In genomic region chr9:109105011-109105410, GRCm38 (mm10) we compare ENCODE assay signal across 9 mouse cellular contexts. TPM values are rescaled to one million over a fixed set of nuclear protein-coding genes. Genes with fewer than 3 reads are reported as not detected.
DNase-seq lines count a peak whose midpoint lies in the region; ATAC-seq and TF ChIP-seq lines count a peak whose summit lies in the region.
"Had no signal": no experiment of that assay in that cellular context is flagged by ENCODE, and none has a peak within 500 bp of the region (broad histone marks: within the 10 kb centered on the region; RNA-seq: fewer than 3 reads in every experiment).

No protein-coding gene starts in this region.

- peak; percentile 57 for ATAC-seq in intestine, embryonic 15.5 days
- ATAC-seq in intestine, postnatal 0 days: no peak
- ATAC-seq in midbrain, embryonic 13.5 days: peak; percentile 32; the same call in 1 of the 2 replicates
- ATAC-seq in midbrain, embryonic 11.5 days (ENCODE audit: low FRiP score): no peak
- peak; percentile 43; the same call in 1 of the 2 replicates for ATAC-seq in hindbrain, embryonic 16.5 days
- ATAC-seq in midbrain, embryonic 14.5 days (ENCODE audit: low FRiP score, low TSS enrichment): 0 out of 2 replicates have a peak, but pooled peaks have one; percentile 41

- no peaks in the 10 kb centered on the region for H3K9me3 ChIP-seq in intestine, embryonic 15.5 days
- H3K9me3 ChIP-seq in intestine, postnatal 0 days (ENCODE audit: control insufficient read depth): no peaks in the 10 kb centered on the region
- H3K9me3 ChIP-seq in midbrain, embryonic 13.5 days: no peaks in the 10 kb centered on the region
- H3K9me3 ChIP-seq in midbrain, embryonic 11.5 days (ENCODE audit: control insufficient read depth, low read length): no peaks in the 10 kb centered on the region
- no peaks in the 10 kb centered on the region for H3K9me3 ChIP-seq in hindbrain, embryonic 16.5 days (ENCODE audit: control insufficient read depth, low read length)
- H3K9me3 ChIP-seq in midbrain, embryonic 14.5 days (ENCODE audit: control insufficient read depth, low read length): no peaks in the 10 kb centered on the region
- H3K9me3 ChIP-seq: embryonic facial prominence, embryonic 15.5 days had no signal

- WGBS in intestine, embryonic 15.5 days: 69% methylated on average over 12 of the region's 12 CpGs
- 58% methylated on average over 12 of the region's 12 CpGs for WGBS in intestine, postnatal 0 days
- WGBS in midbrain, embryonic 13.5 days: 82% methylated on average over 12 of the region's 12 CpGs
- 82% methylated on average over 12 of the region's 12 CpGs for WGBS in midbrain, embryonic 11.5 days
- 63% methylated on average over 12 of the region's 12 CpGs for WGBS in hindbrain, embryonic 16.5 days
- WGBS in midbrain, embryonic 14.5 days: 78% methylated on average over 12 of the region's 12 CpGs

- H3K4me1 ChIP-seq in intestine, embryonic 15.5 days (replicated peaks): peaks cover 9% of the 10 kb centered on the region
- no peaks in the 10 kb centered on the region for H3K4me1 ChIP-seq in intestine, postnatal 0 days (replicated peaks; ENCODE audit: control insufficient read depth, insufficient read depth, low read length)
- peaks cover 15% of the 10 kb centered on the region for H3K4me1 ChIP-seq in midbrain, embryonic 13.5 days (replicated peaks)
- H3K4me1 ChIP-seq in midbrain, embryonic 11.5 days (ENCODE audit: control insufficient read depth, insufficient read depth, low read length): no peaks in the 10 kb centered on the region
- peaks cover 4% of the 10 kb centered on the region; the same call in 1 of the 2 replicates for H3K4me1 ChIP-seq in hindbrain, embryonic 16.5 days (ENCODE audit: control insufficient read depth, insufficient read depth, low read depth, low read length)
- no peaks in the 10 kb centered on the region; the same call in 1 of the 2 replicates for H3K4me1 ChIP-seq in midbrain, embryonic 14.5 days (ENCODE audit: control insufficient read depth, insufficient read depth, low read length)

- no peaks in the 10 kb centered on the region for H3K27me3 ChIP-seq in intestine, embryonic 15.5 days (replicated peaks)
- H3K27me3 ChIP-seq in intestine, postnatal 0 days (replicated peaks; ENCODE audit: control insufficient read depth, insufficient read depth, low read length): no peaks in the 10 kb centered on the region
- no peaks in the 10 kb centered on the region for H3K27me3 ChIP-seq in midbrain, embryonic 13.5 days
- H3K27me3 ChIP-seq in midbrain, embryonic 11.5 days (ENCODE audit: control insufficient read depth, insufficient read depth, low read length): no peaks in the 10 kb centered on the region
- H3K27me3 ChIP-seq in hindbrain, embryonic 16.5 days (replicated peaks; ENCODE audit: control insufficient read depth, insufficient read depth, low read length): no peaks in the 10 kb centered on the region
- H3K27me3 ChIP-seq in midbrain, embryonic 14.5 days (ENCODE audit: control insufficient read depth, insufficient read depth, low read length): no peaks in the 10 kb centered on the region
- H3K27me3 ChIP-seq: embryonic facial prominence, embryonic 15.5 days had no signal

- no peak overlapping the region for H3K4me2 ChIP-seq in intestine, embryonic 15.5 days (replicated peaks)
- no peak overlapping the region for H3K4me2 ChIP-seq in intestine, postnatal 0 days (replicated peaks; ENCODE audit: low read depth)
- H3K4me2 ChIP-seq in midbrain, embryonic 13.5 days (replicated peaks): no peak overlapping the region
- no peak overlapping the region for H3K4me2 ChIP-seq in midbrain, embryonic 11.5 days
- no peak overlapping the region for H3K4me2 ChIP-seq in hindbrain, embryonic 16.5 days (ENCODE audit: low read length)
- no peak overlapping the region for H3K4me2 ChIP-seq in midbrain, embryonic 14.5 days (ENCODE audit: low read length)
- H3K4me2 ChIP-seq: embryonic facial prominence, embryonic 15.5 days had no signal

- DNase-seq in midbrain, embryonic 11.5 days (ENCODE audit: low spot score, missing footprints): no peak
- DNase-seq in midbrain, embryonic 14.5 days: peak; percentile 64
- DNase-seq in spleen, postnatal 10 days (ENCODE audit: low spot score in 2 of 2): no peak

- H3K9ac ChIP-seq in intestine, embryonic 15.5 days: no peak overlapping the region
- no peak overlapping the region for H3K9ac ChIP-seq in intestine, postnatal 0 days (ENCODE audit: low read depth, low read length)
- no peak overlapping the region for H3K9ac ChIP-seq in midbrain, embryonic 13.5 days (replicated peaks)
- H3K9ac ChIP-seq in midbrain, embryonic 11.5 days (ENCODE audit: low read length): no peak overlapping the region
- H3K9ac ChIP-seq in hindbrain, embryonic 16.5 days (ENCODE audit: low read depth, low read length): no peak overlapping the region
- H3K9ac ChIP-seq in midbrain, embryonic 14.5 days (replicated peaks; ENCODE audit: low read length): no peak overlapping the region
- H3K9ac ChIP-seq: embryonic facial prominence, embryonic 15.5 days; liver, embryonic 14.5 days had no signal

- H3K4me3 ChIP-seq in intestine, embryonic 15.5 days (replicated peaks): no peak overlapping the region
- H3K4me3 ChIP-seq in intestine, postnatal 0 days (ENCODE audit: low read depth, low read length): no peak overlapping the region
- H3K4me3 ChIP-seq in midbrain, embryonic 13.5 days (replicated peaks): no peak overlapping the region
- no peak overlapping the region for H3K4me3 ChIP-seq in midbrain, embryonic 11.5 days (ENCODE audit: low read depth, low read length)
- no peak overlapping the region for H3K4me3 ChIP-seq in hindbrain, embryonic 16.5 days (ENCODE audit: low read length)
- H3K4me3 ChIP-seq in midbrain, embryonic 14.5 days (replicated peaks; ENCODE audit: low read depth, low read length): no peak overlapping the region
- H3K4me3 ChIP-seq: embryonic facial prominence, embryonic 15.5 days had no signal

- H3K36me3 ChIP-seq in intestine, embryonic 15.5 days: peaks cover 20% of the 10 kb centered on the region
- peaks cover 25% of the 10 kb centered on the region; the same call in 1 of the 2 replicates for H3K36me3 ChIP-seq in intestine, postnatal 0 days (ENCODE audit: control insufficient read depth, insufficient read depth)
- peaks cover 100% of the 10 kb centered on the region for H3K36me3 ChIP-seq in midbrain, embryonic 13.5 days
- H3K36me3 ChIP-seq in midbrain, embryonic 11.5 days (ENCODE audit: control insufficient read depth, insufficient read depth, low read length): peaks cover 52% of the 10 kb centered on the region
- peaks cover 31% of the 10 kb centered on the region for H3K36me3 ChIP-seq in hindbrain, embryonic 16.5 days (ENCODE audit: control insufficient read depth, insufficient read depth, low read length)
- peaks cover 95% of the 10 kb centered on the region for H3K36me3 ChIP-seq in midbrain, embryonic 14.5 days (ENCODE audit: control insufficient read depth, insufficient read depth, low read length)

- no peak overlapping the region for H3K27ac ChIP-seq in intestine, embryonic 15.5 days
- H3K27ac ChIP-seq in intestine, postnatal 0 days (ENCODE audit: low read depth, low read length): no peak overlapping the region; the same call in 1 of the 2 replicates
- no peak overlapping the region for H3K27ac ChIP-seq in midbrain, embryonic 13.5 days
- H3K27ac ChIP-seq in midbrain, embryonic 11.5 days (ENCODE audit: low read depth, low read length): no peak overlapping the region
- H3K27ac ChIP-seq in hindbrain, embryonic 16.5 days (ENCODE audit: low read depth, low read length): peak overlapping the region; percentile 59; the same call in 1 of the 2 replicates
- H3K27ac ChIP-seq in midbrain, embryonic 14.5 days (replicated peaks; ENCODE audit: low read depth, low read length): no peak overlapping the region
- H3K27ac ChIP-seq: embryonic facial prominence, embryonic 15.5 days; liver, embryonic 14.5 days had no signal

- no peak for TF ChIP-seq CTCF in intestine, postnatal 0 days (IDR thresholded peaks at IDR 0.05; ENCODE audit: low read depth)

RNA-seq across cellular contexts. Expression of gene Plxnb1, which starts 9.8 kb away (rescaled TPM):
- 7.1 TPM in 2 replicates for polyA plus RNA-seq in intestine, embryonic 15.5 days (2015; fragmentation: Nextera tagmentation; extraction: Ambion mirVana)
- 1.3 and 1.6 TPM in 2 replicates for polyA plus RNA-seq in intestine, postnatal 0 days (2015; fragmentation: Nextera tagmentation; extraction: Ambion mirVana)
- 28.2 and 33.3 TPM in 2 replicates for polyA plus RNA-seq in midbrain, embryonic 13.5 days (2015; fragmentation: Nextera tagmentation; extraction: Ambion mirVana)
- polyA plus RNA-seq in midbrain, embryonic 11.5 days (2014; fragmentation: Nextera tagmentation; extraction: Ambion mirVana): 17.1 and 17.7 TPM in 2 replicates
- 12.6 and 18.2 TPM in 2 replicates for polyA plus RNA-seq in hindbrain, embryonic 16.5 days (2015; fragmentation: Nextera tagmentation; extraction: Ambion mirVana)
- 21.7 and 22.4 TPM in 2 replicates for polyA plus RNA-seq in midbrain, embryonic 14.5 days (2014; fragmentation: Nextera tagmentation; extraction: Ambion mirVana)

RNA-seq across cellular contexts. Expression of gene Tma7, which starts 22.6 kb away (rescaled TPM):
- 619 and 707 TPM in 2 replicates for polyA plus RNA-seq in intestine, embryonic 15.5 days (2015; fragmentation: Nextera tagmentation; extraction: Ambion mirVana)
- 683 and 718 TPM in 2 replicates for polyA plus RNA-seq in intestine, postnatal 0 days (2015; fragmentation: Nextera tagmentation; extraction: Ambion mirVana)
- polyA plus RNA-seq in midbrain, embryonic 13.5 days (2015; fragmentation: Nextera tagmentation; extraction: Ambion mirVana): 724 and 757 TPM in 2 replicates
- 819 and 852 TPM in 2 replicates for polyA plus RNA-seq in midbrain, embryonic 11.5 days (2014; fragmentation: Nextera tagmentation; extraction: Ambion mirVana)
- polyA plus RNA-seq in hindbrain, embryonic 16.5 days (2015; fragmentation: Nextera tagmentation; extraction: Ambion mirVana): 586 and 663 TPM in 2 replicates
- polyA plus RNA-seq in midbrain, embryonic 14.5 days (2014; fragmentation: Nextera tagmentation; extraction: Ambion mirVana): 733 and 824 TPM in 2 replicates

RNA-seq across cellular contexts. Expression of gene Ccdc51, which starts 22.7 kb away (rescaled TPM):
- 16.1 and 17.2 TPM in 2 replicates for polyA plus RNA-seq in intestine, embryonic 15.5 days (2015; fragmentation: Nextera tagmentation; extraction: Ambion mirVana)
- 12.1 and 12.7 TPM in 2 replicates for polyA plus RNA-seq in intestine, postnatal 0 days (2015; fragmentation: Nextera tagmentation; extraction: Ambion mirVana)
- polyA plus RNA-seq in midbrain, embryonic 13.5 days (2015; fragmentation: Nextera tagmentation; extraction: Ambion mirVana): 12.8 and 14.6 TPM in 2 replicates
- polyA plus RNA-seq in midbrain, embryonic 11.5 days (2014; fragmentation: Nextera tagmentation; extraction: Ambion mirVana): 11.4 and 14.2 TPM in 2 replicates
- 12.5 and 13.1 TPM in 2 replicates for polyA plus RNA-seq in hindbrain, embryonic 16.5 days (2015; fragmentation: Nextera tagmentation; extraction: Ambion mirVana)
- polyA plus RNA-seq in midbrain, embryonic 14.5 days (2014; fragmentation: Nextera tagmentation; extraction: Ambion mirVana): 14.0 and 15.4 TPM in 2 replicates

RNA-seq across cellular contexts. Expression of gene Atrip, which starts 31.1 kb away (rescaled TPM):
- polyA plus RNA-seq in intestine, embryonic 15.5 days (2015; fragmentation: Nextera tagmentation; extraction: Ambion mirVana): 21.3 and 22.4 TPM in 2 replicates
- polyA plus RNA-seq in intestine, postnatal 0 days (2015; fragmentation: Nextera tagmentation; extraction: Ambion mirVana): 7.5 and 8.9 TPM in 2 replicates
- polyA plus RNA-seq in midbrain, embryonic 13.5 days (2015; fragmentation: Nextera tagmentation; extraction: Ambion mirVana): 31.0 and 31.7 TPM in 2 replicates
- 21.7 and 25.0 TPM in 2 replicates for polyA plus RNA-seq in midbrain, embryonic 11.5 days (2014; fragmentation: Nextera tagmentation; extraction: Ambion mirVana)
- 30.0 and 31.8 TPM in 2 replicates for polyA plus RNA-seq in hindbrain, embryonic 16.5 days (2015; fragmentation: Nextera tagmentation; extraction: Ambion mirVana)
- 26.5 and 28.6 TPM in 2 replicates for polyA plus RNA-seq in midbrain, embryonic 14.5 days (2014; fragmentation: Nextera tagmentation; extraction: Ambion mirVana)

RNA-seq across cellular contexts. Expression of gene Trex1, which starts 45.5 kb away (rescaled TPM):
- 12.5 and 13.4 TPM in 2 replicates for polyA plus RNA-seq in intestine, embryonic 15.5 days (2015; fragmentation: Nextera tagmentation; extraction: Ambion mirVana)
- 16.1 and 17.1 TPM in 2 replicates for polyA plus RNA-seq in intestine, postnatal 0 days (2015; fragmentation: Nextera tagmentation; extraction: Ambion mirVana)
- polyA plus RNA-seq in midbrain, embryonic 13.5 days (2015; fragmentation: Nextera tagmentation; extraction: Ambion mirVana): 13.6 and 14.5 TPM in 2 replicates
- polyA plus RNA-seq in midbrain, embryonic 11.5 days (2014; fragmentation: Nextera tagmentation; extraction: Ambion mirVana): 7.1 and 7.3 TPM in 2 replicates
- polyA plus RNA-seq in hindbrain, embryonic 16.5 days (2015; fragmentation: Nextera tagmentation; extraction: Ambion mirVana): 13.6 and 14.2 TPM in 2 replicates
- polyA plus RNA-seq in midbrain, embryonic 14.5 days (2014; fragmentation: Nextera tagmentation; extraction: Ambion mirVana): 15.3 and 18.8 TPM in 2 replicates

Comparison
In these comparisons a context has a peak if more than half of its experiments do, and no peak if none do; other contexts are left out.
1. ATAC-seq: peak in intestine, embryonic 15.5 days (single experiment), midbrain, embryonic 13.5 days (single experiment), hindbrain, embryonic 16.5 days (single experiment) and midbrain, embryonic 14.5 days (single experiment); none in intestine, postnatal 0 days (single experiment) and midbrain, embryonic 11.5 days (single experiment).